Mouse (Mus musculus) midbrain, embryonic 10.5 days (tissue): ENCODE data around the gene Col3a1. TPM values are rescaled to one million over a fixed set of nuclear protein-coding genes. Genes with fewer than 3 reads are reported as not detected.

ENCODE experiments used
- DNase-seq: peaks from one replicate; pipeline ENCODE4 v3.0.0-alpha.2; 2017; ENCODE audit warnings: low spot score
- H3K27ac ChIP-seq: fragments of 300-500 bp; sonication (generic); replicated peaks from 2 replicates; pipeline ENCODE4 v1.5.1; 2016; ENCODE audit warnings: mild to moderate bottlenecking
- H3K27me3 ChIP-seq: fragments of 300-500 bp; sonication (generic); 2 replicates; pipeline ENCODE4 v1.6.1; 2016; ENCODE audit warnings: low read depth, mild to moderate bottlenecking; ENCODE audit not compliant: poor library complexity, severe bottlenecking
- H3K36me3 ChIP-seq: fragments of 300-500 bp; sonication (generic); 2 replicates; pipeline ENCODE4 v1.6.1; 2016; ENCODE audit warnings: mild to moderate bottlenecking, moderate library complexity
- H3K4me1 ChIP-seq: fragments of 300-500 bp; sonication (generic); 2 replicates; pipeline ENCODE4 v1.6.1; 2016
- H3K4me3 ChIP-seq: fragments of 300-500 bp; sonication (generic); 2 replicates; pipeline ENCODE4 v1.5.1; 2016; ENCODE audit warnings: mild to moderate bottlenecking, moderate library complexity
- H3K9me3 ChIP-seq: fragments of 300-500 bp; sonication (generic); replicated peaks from 2 replicates; pipeline ENCODE4 v1.6.1; 2016; ENCODE audit warnings: mild to moderate bottlenecking
- WGBS: fragments of 180-500 bp; shearing (Covaris S2); methylation state at CpG from one replicate; pipeline ENCODE4 v1.1.7; 2016; 5-methylcytosine and 5-hydroxymethylcytosine counted together
- polyA plus RNA-seq: library from polyadenylated mRNA; unstranded; fragments of >200 nt; fragmentation: Nextera tagmentation; extraction: Ambion mirVana; gene quantifications from 2 replicates; pipeline ENCODE4 v1.2.1, GENCODE M21; 2016

Gene Col3a1
- polyA plus RNA-seq, 1 experiment from 2014 or later = 368 TPM

DNA sequence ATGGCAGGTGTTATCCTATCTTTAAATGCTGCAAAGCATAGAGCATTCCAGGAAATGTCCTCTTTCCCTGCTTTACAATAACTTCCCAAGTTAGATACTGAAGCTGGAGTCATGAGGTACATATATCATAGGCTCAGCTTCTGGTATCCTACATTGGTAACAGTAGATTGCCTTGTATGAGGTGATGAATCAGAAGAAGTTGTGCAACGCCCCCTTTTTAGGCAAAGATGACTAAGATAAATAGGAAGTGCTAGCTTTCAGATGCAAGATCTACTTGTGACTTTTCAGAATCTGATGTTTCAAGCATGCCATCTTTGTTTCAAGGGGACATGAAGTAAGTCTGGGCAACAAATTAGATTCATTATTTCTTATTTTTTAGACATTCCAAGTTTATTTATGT lies 6.9 kb downstream of the Col3a1 start:
- 84% methylated on average over 1 of the region's 1 CpGs for WGBS
- H3K4me3 ChIP-seq = no peak overlapping the region
- DNase-seq = no peak
- no peaks in the 10 kb centered on the region for H3K9me3 ChIP-seq
- no peaks in the 10 kb centered on the region for H3K27me3 ChIP-seq
- H3K27ac ChIP-seq = no peak overlapping the region
- H3K4me1 ChIP-seq = no peaks in the 10 kb centered on the region
- no peaks in the 10 kb centered on the region for H3K36me3 ChIP-seq

GRCm38 (mm10) chr1:45320861-45321260 lies 9.5 kb downstream of the Col3a1 start:
- H3K27me3 ChIP-seq = no peaks in the 10 kb centered on the region
- DNase-seq = no peak
- H3K4me1 ChIP-seq = no peaks in the 10 kb centered on the region
- H3K36me3 ChIP-seq = no peaks in the 10 kb centered on the region
- no peak overlapping the region for H3K27ac ChIP-seq
- no peak overlapping the region for H3K4me3 ChIP-seq
- no peaks in the 10 kb centered on the region for H3K9me3 ChIP-seq

DNA sequence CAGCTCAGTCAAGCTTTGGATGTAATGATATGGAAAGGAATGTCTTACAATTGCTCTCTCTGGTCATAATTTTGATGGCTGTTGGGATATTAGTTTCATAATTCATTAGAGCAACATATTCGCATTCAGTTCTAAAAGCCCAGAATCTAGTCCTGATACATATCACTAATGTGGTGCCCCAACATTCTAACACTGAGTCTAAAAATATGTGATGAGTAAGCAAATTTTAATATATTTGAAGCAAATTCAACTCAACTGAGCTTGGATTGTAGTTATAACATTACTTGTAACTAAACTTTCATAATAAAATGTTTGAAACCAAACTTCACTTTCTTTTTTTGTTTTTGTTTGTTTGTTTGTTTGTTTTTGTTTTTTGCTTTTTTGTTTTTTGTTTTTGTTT lies 17.8 kb downstream of the Col3a1 start:
- no peak for DNase-seq
- Histone ChIP-seq H3K9me3 (no peaks in the 10 kb centered on the region), H3K27ac (no peak overlapping the region), H3K36me3 (no peaks in the 10 kb centered on the region), H3K4me1 (no peaks in the 10 kb centered on the region), H3K4me3 (no peak overlapping the region), H3K27me3 (no peaks in the 10 kb centered on the region)
- 94% methylated on average over 1 of the region's 1 CpGs for WGBS

- H3K27ac ChIP-seq = no peak overlapping the region
- H3K27me3 ChIP-seq = no peaks in the 10 kb centered on the region
- 84% methylated on average over 4 of the region's 4 CpGs for WGBS
- no peaks in the 10 kb centered on the region for H3K9me3 ChIP-seq
- H3K36me3 ChIP-seq = no peaks in the 10 kb centered on the region
- no peak overlapping the region for H3K4me3 ChIP-seq
- DNase-seq = no peak
- no peaks in the 10 kb centered on the region for H3K4me1 ChIP-seq
These were observed 44.6 kb downstream of the Col3a1 start for GRCm38 (mm10) chr1:45355944-45356343.

DNA sequence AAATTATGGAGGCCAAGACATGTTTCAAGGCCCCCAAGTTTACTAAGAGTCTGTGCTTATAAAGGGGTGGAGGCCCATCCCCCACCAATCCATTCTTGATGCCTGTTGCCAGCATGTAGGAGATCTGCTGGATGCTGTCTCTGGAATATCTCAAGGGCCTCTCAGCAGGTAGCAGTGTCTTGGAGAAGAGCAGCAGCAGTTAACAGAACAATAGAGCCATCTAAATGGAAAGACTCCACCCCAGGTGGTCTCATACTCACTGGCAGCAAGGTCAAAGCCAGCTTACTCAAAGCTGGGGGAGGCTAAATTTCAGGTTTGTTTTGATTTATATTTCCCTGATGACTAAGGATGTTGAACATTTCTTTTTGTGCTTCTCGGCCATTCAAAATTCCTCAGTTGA lies 46.7 kb downstream of the Col3a1 start:
- Histone ChIP-seq H3K4me3 (no peak overlapping the region), H3K4me1 (no peaks in the 10 kb centered on the region), H3K36me3 (no peaks in the 10 kb centered on the region), H3K27me3 (no peaks in the 10 kb centered on the region), H3K27ac (no peak overlapping the region), H3K9me3 (no peaks in the 10 kb centered on the region)
- 74% methylated on average over 1 of the region's 1 CpGs for WGBS
- DNase-seq = no peak

- Histone ChIP-seq H3K27me3 (no peaks in the 10 kb centered on the region), H3K9me3 (no peaks in the 10 kb centered on the region), H3K4me3 (no peak overlapping the region), H3K4me1 (no peaks in the 10 kb centered on the region), H3K36me3 (no peaks in the 10 kb centered on the region), H3K27ac (no peak overlapping the region)
- 76% methylated on average over 2 of the region's 2 CpGs for WGBS
- DNase-seq = no peak
These were observed 47.8 kb downstream of the Col3a1 start for GRCm38 (mm10) chr1:45359147-45359546.

DNA sequence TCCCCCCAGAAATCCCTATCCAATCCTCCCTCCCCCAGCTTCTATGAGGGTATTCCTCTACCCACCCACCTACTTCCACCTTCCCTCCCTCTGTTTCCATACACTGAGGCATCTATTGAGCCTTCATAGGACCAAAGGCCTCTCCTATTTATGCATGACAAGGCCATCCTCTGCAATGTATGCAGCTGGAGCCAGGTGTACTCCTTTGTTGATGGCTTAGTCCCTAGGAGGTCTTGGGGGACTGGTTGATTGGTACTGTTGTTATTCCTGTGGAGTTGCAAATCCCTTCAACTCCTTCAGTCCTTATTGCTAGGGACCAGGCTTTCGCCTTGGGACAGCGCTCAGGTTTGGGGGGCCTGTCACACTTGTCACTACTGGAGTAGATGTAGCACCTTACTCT lies 48.3 kb downstream of the Col3a1 start:
- Histone ChIP-seq H3K36me3 (no peaks in the 10 kb centered on the region), H3K9me3 (no peaks in the 10 kb centered on the region), H3K27me3 (no peaks in the 10 kb centered on the region), H3K27ac (no peak overlapping the region), H3K4me1 (no peaks in the 10 kb centered on the region), H3K4me3 (no peak overlapping the region)
- DNase-seq = no peak
- 66% methylated on average over 2 of the region's 2 CpGs for WGBS

GRCm38 (mm10) chr1:45363274-45363673 lies 51.9 kb downstream of the Col3a1 start:
- no peak overlapping the region for H3K27ac ChIP-seq
- no peaks in the 10 kb centered on the region for H3K27me3 ChIP-seq
- no peak overlapping the region for H3K4me3 ChIP-seq
- WGBS = 92% methylated on average over 2 of the region's 2 CpGs
- H3K36me3 ChIP-seq = peaks cover 7% of the 10 kb centered on the region; the same call in 1 of the 2 replicates
- no peaks in the 10 kb centered on the region for H3K4me1 ChIP-seq
- no peak for DNase-seq
- no peaks in the 10 kb centered on the region; the same call in 1 of the 2 replicates for H3K9me3 ChIP-seq

GRCm38 (mm10) chr1:45365427-45365826 lies 54.1 kb downstream of the Col3a1 start:
- DNase-seq = no peak
- H3K9me3 ChIP-seq = peaks cover 11% of the 10 kb centered on the region
- no peak overlapping the region for H3K27ac ChIP-seq
- no peak overlapping the region for H3K4me3 ChIP-seq
- no peaks in the 10 kb centered on the region for H3K4me1 ChIP-seq
- peaks cover 7% of the 10 kb centered on the region; the same call in 1 of the 2 replicates for H3K36me3 ChIP-seq
- WGBS = 75% methylated on average over 1 of the region's 1 CpGs
- no peaks in the 10 kb centered on the region for H3K27me3 ChIP-seq

GRCm38 (mm10) chr1:45379992-45380690 lies 68.8 kb downstream of the Col3a1 start:
- H3K27me3 ChIP-seq = no peaks in the 10 kb centered on the region
- peaks cover 3% of the 10 kb centered on the region; the same call in 1 of the 2 replicates for H3K36me3 ChIP-seq
- no peaks in the 10 kb centered on the region for H3K4me1 ChIP-seq
- 84% methylated on average over 7 of the region's 7 CpGs for WGBS
- DNase-seq = no peak
- no peak overlapping the region for H3K27ac ChIP-seq
- no peaks in the 10 kb centered on the region for H3K9me3 ChIP-seq
- no peak overlapping the region for H3K4me3 ChIP-seq

DNA sequence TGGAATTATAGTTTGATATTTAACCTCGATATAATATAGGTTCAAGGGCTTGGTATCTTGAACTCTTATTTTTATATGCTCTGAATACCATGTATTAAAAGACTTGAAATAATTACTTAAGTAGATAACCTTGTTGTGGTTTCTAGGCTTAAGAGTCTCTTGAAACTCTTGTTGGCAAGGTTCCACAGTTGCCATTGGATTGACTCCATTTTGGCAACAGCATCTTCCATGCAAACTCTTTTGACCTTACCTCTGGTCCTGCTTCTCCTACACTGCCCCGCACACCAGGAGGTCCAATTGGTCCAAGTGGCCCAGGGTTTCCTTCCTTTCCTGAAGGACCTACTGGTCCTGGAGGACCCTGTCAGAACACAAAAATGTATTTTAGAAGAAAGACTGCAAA lies 70.5 kb downstream of the Col3a1 start:
- 90% methylated on average over 2 of the region's 2 CpGs for whole genome bisulfite sequencing
- no peak overlapping the region for H3K27ac ChIP-seq
- no peak for DNase-seq
- no peak overlapping the region for H3K4me3 ChIP-seq
- no peaks in the 10 kb centered on the region for H3K27me3 ChIP-seq
- H3K36me3 ChIP-seq = peaks cover 3% of the 10 kb centered on the region; the same call in 1 of the 2 replicates
- H3K9me3 ChIP-seq = no peaks in the 10 kb centered on the region
- H3K4me1 ChIP-seq = no peaks in the 10 kb centered on the region
